Mouse (Mus musculus) forebrain, embryonic 11.5 days (tissue): ENCODE measurements at regions not wholly inside any gene's neighbourhood (a gene's known extent, or its start where the extent isn't known, plus 50 kb on each side); places are given as distances from the start of the nearest gene placed in this dataset.

Experiments
- ATAC-seq: fragments of 200-750 bp; cut with Nextera tagmentation; replicated peaks from 2 replicates; pipeline ENCODE4 v1.8.0; 2017; ENCODE audit warnings: moderate TSS enrichment; ENCODE audit not compliant: low FRiP score
- DNase-seq: peaks from one replicate; pipeline ENCODE4 v3.0.0-alpha.2; 2017; ENCODE audit warnings: low spot score
- H3K27ac ChIP-seq: fragments of 300-500 bp; sonication (generic); 2 replicates; pipeline ENCODE4 v1.5.1; 2014; ENCODE audit warnings: low read depth, low read length
- H3K27me3 ChIP-seq: fragments of 300-500 bp; sonication (generic); 2 replicates; pipeline ENCODE4 v1.6.1; 2014; ENCODE audit warnings: mild to moderate bottlenecking, low read length, mixed read lengths; ENCODE audit not compliant: control insufficient read depth, insufficient read depth
- H3K36me3 ChIP-seq: fragments of 300-500 bp; sonication (generic); 2 replicates; pipeline ENCODE4 v1.6.1; 2014; ENCODE audit warnings: mild to moderate bottlenecking, low read length, moderate library complexity, mixed read lengths; ENCODE audit not compliant: control insufficient read depth, insufficient read depth
- H3K4me1 ChIP-seq: fragments of 300-500 bp; sonication (generic); replicated peaks from 2 replicates; pipeline ENCODE4 v1.6.1; 2014; ENCODE audit warnings: low read length, mixed read lengths; ENCODE audit not compliant: control insufficient read depth, insufficient read depth
- H3K4me2 ChIP-seq: fragments of 300-500 bp; sonication (generic); 2 replicates; pipeline ENCODE4 v1.6.1; 2014; ENCODE audit warnings: low read depth, mild to moderate bottlenecking, low read length, moderate library complexity, mixed read lengths; ENCODE audit not compliant: severe bottlenecking
- H3K4me3 ChIP-seq: fragments of 300-500 bp; sonication (generic); 2 replicates; pipeline ENCODE4 v1.5.1; 2014; ENCODE audit warnings: low read depth, low read length
- H3K9ac ChIP-seq: fragments of 300-500 bp; sonication (generic); 2 replicates; pipeline ENCODE4 v1.6.1; 2014; ENCODE audit warnings: low read length
- H3K9me3 ChIP-seq: fragments of 300-500 bp; sonication (generic); 2 replicates; pipeline ENCODE4 v1.6.1; 2016; ENCODE audit warnings: low read length, mixed read lengths; ENCODE audit not compliant: control insufficient read depth
- WGBS: fragments of 180-500 bp; shearing (Covaris S2); extraction: QIAGEN DNeasy Blood & Tissue Kit; methylation state at CpG from one replicate; pipeline ENCODE4 v1.1.7; 2014; 5-methylcytosine and 5-hydroxymethylcytosine counted together

DNA sequence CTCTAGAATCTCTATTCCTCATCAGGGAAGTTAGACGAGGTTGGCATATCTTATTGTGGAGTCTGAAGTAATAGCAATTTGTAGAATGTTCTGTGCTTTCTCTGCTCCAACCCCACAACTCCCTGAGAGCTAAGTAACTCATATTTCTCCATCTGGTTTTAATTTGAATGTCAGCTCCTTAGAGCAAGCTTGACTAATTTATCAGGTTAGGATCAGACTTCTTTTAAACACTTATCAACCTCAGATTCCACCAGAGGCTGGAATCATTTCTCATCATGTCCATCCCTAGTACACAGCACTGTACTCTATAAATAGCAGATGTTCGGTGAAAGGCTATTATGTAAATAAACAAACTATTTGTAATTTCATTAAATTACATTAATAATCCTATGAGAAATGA lies 485.4 kb upstream of the Kif18a start:
- H3K9ac ChIP-seq = no peak overlapping the region
- no peak overlapping the region for H3K27ac ChIP-seq
- H3K4me3 ChIP-seq = no peak overlapping the region
- H3K4me2 ChIP-seq = no peak overlapping the region
- ATAC-seq (no peak), DNase-seq (no peak)
- no peaks in the 10 kb centered on the region for H3K27me3 ChIP-seq
- no peaks in the 10 kb centered on the region for H3K36me3 ChIP-seq
- WGBS = 67% methylated on average over 2 of the region's 2 CpGs
- H3K9me3 ChIP-seq = no peaks in the 10 kb centered on the region
- no peaks in the 10 kb centered on the region for H3K4me1 ChIP-seq

DNA sequence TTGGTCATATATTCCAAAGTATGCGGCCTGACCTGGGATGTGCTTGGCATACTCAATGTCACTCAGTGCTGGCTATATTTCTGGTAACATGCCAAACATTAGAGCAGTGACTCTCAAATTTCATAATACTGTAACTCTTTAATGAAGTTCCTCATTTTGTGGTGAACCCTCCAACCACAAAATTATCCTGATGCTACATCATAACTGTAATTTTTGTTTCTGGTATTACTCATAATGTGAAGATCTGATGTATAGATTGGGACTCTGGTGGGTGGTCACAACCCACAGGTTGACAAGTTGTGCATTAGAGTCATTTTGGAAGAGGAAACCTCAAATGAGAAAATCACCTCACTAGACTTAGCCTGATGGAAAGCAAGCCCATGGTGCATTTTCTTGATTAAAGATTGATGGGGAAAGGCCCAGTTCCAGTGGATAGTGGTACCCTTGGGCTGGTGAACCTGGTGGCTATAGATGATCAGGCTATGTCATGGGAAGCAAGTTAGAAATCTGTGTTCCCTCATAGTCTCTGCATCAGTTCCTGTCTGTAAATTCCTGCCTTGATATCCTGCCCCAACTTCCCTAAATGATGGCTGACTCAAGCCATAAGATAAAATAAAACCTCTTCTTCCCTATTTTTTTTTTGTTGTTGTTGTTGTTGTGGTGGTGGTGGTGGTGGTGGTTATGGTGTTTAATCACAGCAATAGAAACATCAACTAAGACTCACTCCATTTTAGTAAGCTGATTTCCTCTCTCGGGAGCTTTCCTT lies 483.5 kb upstream of the Kif18a start:
- no peaks in the 10 kb centered on the region for H3K27me3 ChIP-seq
- H3K4me2 ChIP-seq = no peak overlapping the region
- DNase-seq (no peak), ATAC-seq (no peak)
- H3K4me3 ChIP-seq = no peak overlapping the region
- H3K27ac ChIP-seq = no peak overlapping the region
- no peaks in the 10 kb centered on the region for H3K9me3 ChIP-seq
- no peaks in the 10 kb centered on the region for H3K36me3 ChIP-seq
- no peaks in the 10 kb centered on the region for H3K4me1 ChIP-seq
- H3K9ac ChIP-seq = no peak overlapping the region
- WGBS = 89% methylated on average over 2 of the region's 2 CpGs

GRCm38 (mm10) chr2:108812367-108812766 lies 468.2 kb upstream of the Kif18a start:
- H3K4me3 ChIP-seq = no peak overlapping the region
- no peak for ATAC-seq

DNA sequence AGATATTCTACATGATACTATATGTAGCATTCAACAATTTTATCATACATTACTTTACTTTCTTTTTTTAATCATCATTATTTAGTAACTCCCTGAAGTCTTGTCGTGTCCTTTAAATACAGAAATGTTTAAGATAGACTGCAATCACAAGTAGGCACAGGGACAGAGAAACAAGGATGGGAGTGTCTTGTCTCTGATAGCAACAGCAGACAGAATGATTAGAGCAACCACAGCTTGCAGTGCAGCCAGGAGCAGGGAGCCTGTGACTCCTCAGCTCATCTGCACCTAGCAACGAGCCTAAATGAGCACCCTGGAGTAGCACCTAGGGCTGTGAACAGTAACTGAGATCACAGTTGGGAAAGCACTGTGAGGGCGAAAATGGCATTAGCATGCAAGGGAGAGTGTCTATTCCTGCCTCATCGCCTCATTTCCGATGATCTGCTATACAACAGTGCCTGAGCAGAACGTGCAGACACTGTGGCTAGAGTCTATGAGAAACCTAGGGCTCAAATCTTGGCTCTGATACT lies 467.4 kb upstream of the Kif18a start:
- Histone ChIP-seq H3K4me2 (no peak overlapping the region), H3K9me3 (no peaks in the 10 kb centered on the region), H3K27me3 (no peaks in the 10 kb centered on the region), H3K27ac (no peak overlapping the region), H3K4me3 (no peak overlapping the region), H3K36me3 (no peaks in the 10 kb centered on the region), H3K4me1 (no peaks in the 10 kb centered on the region), H3K9ac (no peak overlapping the region)
- WGBS = 78% methylated on average over 6 of the region's 6 CpGs
- ATAC-seq (no peak), DNase-seq (no peak)

More at GRCm38 (mm10) chr2:108812367-108812766, 468.2 kb upstream of the Kif18a start:
- DNase-seq = no peak
- Histone ChIP-seq H3K9ac (no peak overlapping the region), H3K27ac (no peak overlapping the region), H3K4me1 (no peaks in the 10 kb centered on the region), H3K4me2 (no peak overlapping the region), H3K9me3 (no peaks in the 10 kb centered on the region), H3K36me3 (no peaks in the 10 kb centered on the region), H3K27me3 (no peaks in the 10 kb centered on the region)

DNA sequence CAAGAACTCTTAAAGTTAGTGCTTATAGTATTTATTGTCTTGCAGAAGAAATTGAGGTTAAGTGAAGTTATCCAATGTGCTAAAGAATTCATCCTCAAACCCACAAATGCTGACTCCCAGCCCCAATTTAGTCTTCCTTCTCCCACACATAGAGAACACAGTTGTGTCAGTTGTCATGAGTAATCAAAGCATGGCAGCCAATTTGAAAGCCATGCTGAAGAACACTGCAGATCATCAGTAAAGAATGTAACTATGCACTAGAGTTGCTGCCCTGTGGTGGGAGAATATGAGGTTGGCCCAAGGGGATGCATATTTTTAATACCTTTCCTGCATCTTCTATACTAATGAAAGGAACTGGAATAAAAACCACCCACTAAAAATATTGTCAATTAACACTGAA lies 464.0 kb upstream of the Kif18a start:
- Histone ChIP-seq H3K36me3 (no peaks in the 10 kb centered on the region), H3K27me3 (no peaks in the 10 kb centered on the region), H3K4me2 (no peak overlapping the region), H3K9ac (no peak overlapping the region), H3K27ac (no peak overlapping the region), H3K4me1 (no peaks in the 10 kb centered on the region), H3K9me3 (no peaks in the 10 kb centered on the region), H3K4me3 (no peak overlapping the region)
- ATAC-seq (no peak), DNase-seq (no peak)

- ATAC-seq (no peak), DNase-seq (no peak)
- Histone ChIP-seq H3K27ac (no peak overlapping the region), H3K36me3 (no peaks in the 10 kb centered on the region), H3K9ac (no peak overlapping the region), H3K4me3 (no peak overlapping the region), H3K4me2 (no peak overlapping the region), H3K4me1 (peaks cover 2% of the 10 kb centered on the region; the same call in 1 of the 2 replicates), H3K27me3 (no peaks in the 10 kb centered on the region), H3K9me3 (no peaks in the 10 kb centered on the region)
Observed at GRCm38 (mm10) chr2:108824025-108824424, 456.5 kb upstream of the Kif18a start.

DNA sequence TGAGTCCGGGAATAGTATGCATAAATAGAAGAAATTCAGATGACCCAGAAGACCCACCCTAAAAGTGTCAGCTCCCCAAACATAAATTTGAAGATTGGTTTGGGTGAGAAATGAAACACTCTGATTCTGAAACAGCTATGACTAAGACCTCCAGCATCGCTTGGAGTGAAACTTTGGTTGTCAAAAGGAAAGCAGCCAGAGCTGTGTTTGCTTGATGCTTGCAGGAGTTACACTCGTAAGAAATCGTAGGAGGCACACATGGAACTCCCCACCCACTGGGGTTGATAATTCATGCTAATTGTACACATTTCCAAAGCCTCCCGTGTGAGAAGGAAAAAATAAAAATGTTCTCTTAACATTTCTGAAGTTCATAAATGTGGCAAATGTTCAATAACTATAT lies 454.6 kb upstream of the Kif18a start:
- ATAC-seq = no peak
- H3K4me1 ChIP-seq = peaks cover 2% of the 10 kb centered on the region; the same call in 1 of the 2 replicates
- H3K4me3 ChIP-seq = no peak overlapping the region
- no peak overlapping the region for H3K4me2 ChIP-seq
- H3K36me3 ChIP-seq = no peaks in the 10 kb centered on the region
- no peak for DNase-seq
- WGBS = 78% methylated on average over 5 of the region's 5 CpGs
- no peaks in the 10 kb centered on the region for H3K27me3 ChIP-seq
- no peaks in the 10 kb centered on the region for H3K9me3 ChIP-seq
- no peak overlapping the region for H3K27ac ChIP-seq
- H3K9ac ChIP-seq = no peak overlapping the region

DNA sequence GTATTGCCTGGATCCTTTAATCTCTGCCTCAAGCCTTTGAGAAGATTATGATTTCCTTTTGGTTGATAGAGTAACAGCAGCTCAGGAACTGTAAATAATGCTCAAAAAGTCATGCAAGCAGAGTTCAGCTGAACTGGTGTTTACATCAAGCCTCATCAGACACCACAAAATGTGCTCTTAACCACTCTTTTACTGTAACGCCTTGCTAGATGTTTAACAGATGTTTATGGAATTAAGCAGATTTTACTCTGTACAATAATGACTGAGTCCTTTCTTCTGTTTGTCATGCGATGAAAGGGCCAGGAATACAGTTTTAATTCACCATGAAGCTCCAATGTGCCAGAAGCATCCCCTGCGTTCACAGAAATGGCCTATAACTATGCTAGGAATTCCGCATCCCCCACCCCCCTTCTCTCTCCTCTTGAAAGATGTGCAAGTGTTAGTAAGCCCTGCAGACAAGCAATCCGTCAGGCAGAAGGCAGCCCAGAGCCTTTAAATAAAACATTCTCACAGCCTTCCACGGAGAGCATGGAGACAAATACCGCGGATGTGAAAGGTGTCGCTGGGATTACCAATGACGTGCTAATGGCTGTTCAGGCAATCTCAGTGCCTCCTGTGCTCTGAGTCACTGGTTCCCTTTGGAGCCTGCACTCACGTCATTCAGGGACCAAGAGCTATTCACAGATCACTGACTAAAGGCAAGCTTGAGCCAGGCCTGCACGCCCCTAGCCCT lies 453.3 kb upstream of the Kif18a start:
- peak overlapping the region; percentile 29 for H3K4me2 ChIP-seq
- 0 out of 2 replicates have a peak overlapping the region, but pooled peaks have one; percentile 25 for H3K27ac ChIP-seq
- 6% methylated on average over 12 of the region's 12 CpGs for WGBS

More for the DNA sequence above, 453.3 kb upstream of the Kif18a start:
- DNase-seq (peak; percentile 61), ATAC-seq (peak; percentile 94)
- peak overlapping the region; percentile 7; the same call in 1 of the 2 replicates for H3K9ac ChIP-seq
- peaks cover 2% of the 10 kb centered on the region; the same call in 1 of the 2 replicates for H3K4me1 ChIP-seq
- no peak overlapping the region for H3K4me3 ChIP-seq
- H3K27me3 ChIP-seq = no peaks in the 10 kb centered on the region
- H3K9me3 ChIP-seq = no peaks in the 10 kb centered on the region
- no peaks in the 10 kb centered on the region for H3K36me3 ChIP-seq
